ENCODE assay signal across 13 mouse cellular contexts in genomic region chr5:146776988-146777639, GRCm38 (mm10). TPM values are rescaled to one million over a fixed set of nuclear protein-coding genes. Genes with fewer than 3 reads are reported as not detected.
DNase-seq lines count a peak whose midpoint lies in the region; ATAC-seq and TF ChIP-seq lines count a peak whose summit lies in the region.
"Had no signal": no experiment of that assay in that cellular context is flagged by ENCODE, and none has a peak within 500 bp of the region (broad histone marks: within the 10 kb centered on the region; RNA-seq: fewer than 3 reads in every experiment).

No protein-coding gene starts in this region.

- TF ChIP-seq CTCF in midbrain, postnatal 0 days (IDR thresholded peaks at IDR 0.05): no peak

- ATAC-seq in frontal cortex, adult (ENCODE audit: low TSS enrichment): peak; percentile 78; the same call in 1 of the 2 replicates
- ATAC-seq in midbrain, postnatal 0 days (ENCODE audit: low FRiP score): no peak
- no peak for ATAC-seq in midbrain, embryonic 14.5 days (ENCODE audit: low FRiP score, low TSS enrichment)
- ATAC-seq in activated CD4-positive, CD25-positive, alpha-beta regulatory T cell, adult 4 months: no peak
- no peak for ATAC-seq in hindbrain, embryonic 13.5 days (ENCODE audit: low FRiP score)

- no peak overlapping the region for H3K27ac ChIP-seq in midbrain, postnatal 0 days (ENCODE audit: low read depth, low read length)
- H3K27ac ChIP-seq in midbrain, embryonic 14.5 days (replicated peaks; ENCODE audit: low read depth, low read length): no peak overlapping the region
- no peak overlapping the region for H3K27ac ChIP-seq in hindbrain, embryonic 13.5 days
- H3K27ac ChIP-seq: hindbrain, embryonic 10.5 days had no signal

- no peak overlapping the region for H3K9ac ChIP-seq in midbrain, postnatal 0 days (replicated peaks; ENCODE audit: low read length, poor library complexity, severe bottlenecking)
- no peak overlapping the region for H3K9ac ChIP-seq in midbrain, embryonic 14.5 days (replicated peaks; ENCODE audit: low read length)
- no peak overlapping the region for H3K9ac ChIP-seq in hindbrain, embryonic 13.5 days

- no peaks in the 10 kb centered on the region for H3K27me3 ChIP-seq in midbrain, postnatal 0 days (ENCODE audit: insufficient read depth, low read length)
- no peaks in the 10 kb centered on the region for H3K27me3 ChIP-seq in midbrain, embryonic 14.5 days (ENCODE audit: control insufficient read depth, insufficient read depth, low read length)
- H3K27me3 ChIP-seq in hindbrain, embryonic 13.5 days: no peaks in the 10 kb centered on the region

- no peak for DNase-seq in frontal cortex, postnatal 36 days (ENCODE audit: low spot score in 2 of 2)
- peak; percentile 23 for DNase-seq in midbrain, postnatal 0 days (ENCODE audit: low spot score)
- DNase-seq in midbrain, embryonic 14.5 days: no peak
- peak; percentile 86 to 88 for DNase-seq in cerebellum, postnatal 36 days
- no peak for DNase-seq in lung, postnatal 4 days
- DNase-seq: adrenal gland, adult 2 months; B cell, adult 2 months; lung, postnatal 14 days; right cerebral cortex, postnatal 14 days had no signal

- H3K4me1 ChIP-seq in midbrain, postnatal 0 days (ENCODE audit: insufficient read depth, low read length): 0 out of 2 replicates have a peak, but pooled peaks cover 4% of the 10 kb centered on the region
- H3K4me1 ChIP-seq in midbrain, embryonic 14.5 days (ENCODE audit: control insufficient read depth, insufficient read depth, low read length): no peaks in the 10 kb centered on the region
- peaks cover 8% of the 10 kb centered on the region for H3K4me1 ChIP-seq in hindbrain, embryonic 13.5 days (replicated peaks)

- H3K9me3 ChIP-seq in midbrain, postnatal 0 days (ENCODE audit: low read length): no peaks in the 10 kb centered on the region
- no peaks in the 10 kb centered on the region for H3K9me3 ChIP-seq in midbrain, embryonic 14.5 days (ENCODE audit: control insufficient read depth, low read length)
- no peaks in the 10 kb centered on the region for H3K9me3 ChIP-seq in hindbrain, embryonic 13.5 days

- WGBS in midbrain, postnatal 0 days: 78% methylated on average over 13 of the region's 13 CpGs
- WGBS in midbrain, embryonic 14.5 days: 81% methylated on average over 13 of the region's 13 CpGs
- WGBS in hindbrain, embryonic 13.5 days: 85% methylated on average over 13 of the region's 13 CpGs

- H3K36me3 ChIP-seq in midbrain, postnatal 0 days (ENCODE audit: insufficient read depth, low read length): no peaks in the 10 kb centered on the region
- no peaks in the 10 kb centered on the region for H3K36me3 ChIP-seq in midbrain, embryonic 14.5 days (ENCODE audit: control insufficient read depth, insufficient read depth, low read length)
- H3K36me3 ChIP-seq in hindbrain, embryonic 13.5 days: peaks cover 4% of the 10 kb centered on the region

- H3K4me3 ChIP-seq in midbrain, postnatal 0 days (ENCODE audit: low read depth, low read length): no peak overlapping the region
- H3K4me3 ChIP-seq in midbrain, embryonic 14.5 days (replicated peaks; ENCODE audit: low read depth, low read length): no peak overlapping the region
- H3K4me3 ChIP-seq in hindbrain, embryonic 13.5 days: no peak overlapping the region
- H3K4me3 ChIP-seq: hindbrain, embryonic 10.5 days had no signal

- no peak overlapping the region for H3K4me2 ChIP-seq in midbrain, postnatal 0 days (ENCODE audit: low read depth, low read length, poor library complexity, severe bottlenecking)
- H3K4me2 ChIP-seq in midbrain, embryonic 14.5 days (ENCODE audit: low read length): no peak overlapping the region
- H3K4me2 ChIP-seq in hindbrain, embryonic 13.5 days: no peak overlapping the region

RNA-seq across cellular contexts. Expression of gene Usp12, which starts 17.7 kb away (rescaled TPM):
- total RNA-seq in midbrain, postnatal 0 days (2014; rRNA removed): 24.1 and 26.7 TPM in 2 replicates
- 13.7 and 14.1 TPM in 2 replicates for polyA plus RNA-seq in midbrain, postnatal 0 days (2015; fragmentation: Nextera tagmentation; extraction: Ambion mirVana)
- polyA plus RNA-seq in midbrain, embryonic 14.5 days (2014; fragmentation: Nextera tagmentation; extraction: Ambion mirVana): 11.2 and 13.1 TPM in 2 replicates
- polyA plus RNA-seq in activated CD4-positive, CD25-positive, alpha-beta regulatory T cell, adult 4 months (2017; shearing (Covaris generic)): 1 to 10 TPM; 4.6 to 4.8 TPM
- polyA plus RNA-seq in hindbrain, embryonic 13.5 days (2015; fragmentation: Nextera tagmentation; extraction: Ambion mirVana): 14.6 and 15.2 TPM in 2 replicates

RNA-seq across cellular contexts. Expression of gene Rpl21, which starts 55.6 kb away (rescaled TPM):
- 217 and 224 TPM in 2 replicates for total RNA-seq in midbrain, postnatal 0 days (2014; rRNA removed)
- 328 and 334 TPM in 2 replicates for polyA plus RNA-seq in midbrain, postnatal 0 days (2015; fragmentation: Nextera tagmentation; extraction: Ambion mirVana)
- polyA plus RNA-seq in midbrain, embryonic 14.5 days (2014; fragmentation: Nextera tagmentation; extraction: Ambion mirVana): 410 and 413 TPM in 2 replicates
- 1,000 to 10,000 TPM in 1 of 2 experiments, 100 to 1,000 TPM in 1; 720 to 1,295 TPM for polyA plus RNA-seq in activated CD4-positive, CD25-positive, alpha-beta regulatory T cell, adult 4 months (2017; shearing (Covaris generic))
- 378 and 384 TPM in 2 replicates for polyA plus RNA-seq in hindbrain, embryonic 13.5 days (2015; fragmentation: Nextera tagmentation; extraction: Ambion mirVana)

Comparison
In these comparisons a context has a peak if more than half of its experiments do, and no peak if none do; other contexts are left out.
1. DNase-seq: peak in midbrain, postnatal 0 days (single experiment) and cerebellum, postnatal 36 days (2 of 2); none in frontal cortex, postnatal 36 days (0 of 2), midbrain, embryonic 14.5 days (single experiment) and lung, postnatal 4 days (0 of 2).